Mouse (Mus musculus): ENCODE results near the gene Gck.
A peak's percentile ranks its signal among the peaks of the same experiment; 100 is the strongest.
"Not testable (repeated sequence)": the region's sequence is repeated elsewhere in the genome, so short reads cannot be mapped to it uniquely, and the experiment has no call there.

Gene Gck

DNA sequence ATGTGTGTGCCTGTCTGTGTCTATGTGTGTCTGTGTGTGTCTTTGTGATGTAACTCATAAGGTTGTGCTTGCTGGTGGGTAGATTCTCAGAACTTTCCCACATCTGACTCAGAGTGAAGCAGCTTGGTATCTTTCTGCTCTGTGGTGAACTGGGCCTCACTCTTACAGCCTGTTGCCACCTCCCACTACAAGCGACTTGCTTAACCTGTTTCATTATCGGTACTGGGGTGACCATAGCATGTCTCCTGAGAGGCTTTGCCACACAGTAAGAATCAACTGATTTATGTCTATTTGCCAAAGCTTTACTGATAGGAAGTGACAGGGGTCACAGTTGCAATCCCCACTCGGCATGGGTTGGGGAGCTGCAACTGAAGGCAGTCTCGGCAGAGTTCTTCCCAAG lies 41.2 kb downstream of the Gck start:
- DNase-seq (ENCODE audit: low spot score in 2 of 2): no peak

DNA sequence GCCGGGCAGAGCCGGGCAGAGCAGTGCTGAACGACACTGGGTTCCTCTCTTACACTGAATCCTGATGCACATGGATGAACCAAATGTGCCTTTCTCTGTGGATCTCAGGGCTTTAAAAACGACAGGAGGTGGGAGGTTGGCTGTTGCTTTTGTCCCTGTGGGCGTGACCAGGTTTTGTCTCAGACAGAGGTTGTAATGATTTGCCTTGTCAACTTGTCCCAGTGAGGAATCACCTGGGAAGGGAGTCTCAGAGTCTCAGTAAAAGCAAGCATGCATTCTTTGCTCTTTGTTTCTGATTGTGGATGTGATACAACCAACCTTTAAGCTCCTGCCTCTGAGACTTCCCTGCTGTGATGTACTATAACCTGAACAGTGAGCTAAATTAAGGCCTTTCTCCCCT lies 42.8 kb downstream of the Gck start:
- DNase-seq (ENCODE audit: low spot score in 2 of 2): no peak

DNA sequence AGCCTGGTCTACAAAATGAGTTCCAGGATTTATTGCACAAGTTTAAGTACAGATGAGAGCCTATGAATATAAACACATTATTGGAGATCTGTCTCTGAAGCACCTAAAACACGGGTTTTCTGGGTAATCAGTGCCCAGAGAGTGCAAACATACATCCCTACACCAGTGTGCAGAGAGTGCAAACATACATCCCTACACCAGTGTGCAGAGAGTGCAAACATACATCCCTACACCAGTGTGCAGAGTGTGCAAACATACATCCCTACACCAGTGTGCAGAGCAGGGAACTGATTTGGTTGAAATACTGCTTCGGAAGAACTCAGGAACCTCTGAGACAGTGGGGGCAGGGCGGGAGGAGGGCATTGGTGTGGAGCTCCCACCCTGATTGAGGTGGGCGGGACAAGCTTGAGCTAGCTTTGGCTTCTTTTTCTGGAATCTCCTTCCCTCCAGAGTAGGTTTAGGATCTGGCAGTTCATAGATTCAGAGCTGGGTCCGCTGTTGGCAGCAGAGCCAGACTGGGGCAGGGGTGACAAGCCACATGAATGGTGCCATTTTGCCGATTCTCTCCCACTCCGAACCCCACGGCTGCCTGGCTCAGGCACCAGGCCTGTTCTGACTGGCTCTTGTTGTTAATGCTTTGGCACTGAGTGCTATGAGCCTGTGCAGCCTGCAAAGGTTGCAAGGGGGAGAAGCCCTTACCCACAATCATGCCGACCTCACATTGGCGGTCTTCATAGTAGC lies 43.9 kb downstream of the Gck start:
- peak in 1 of 2 experiments; percentile 14 for DNase-seq (ENCODE audit: low spot score in 2 of 2)

DNA sequence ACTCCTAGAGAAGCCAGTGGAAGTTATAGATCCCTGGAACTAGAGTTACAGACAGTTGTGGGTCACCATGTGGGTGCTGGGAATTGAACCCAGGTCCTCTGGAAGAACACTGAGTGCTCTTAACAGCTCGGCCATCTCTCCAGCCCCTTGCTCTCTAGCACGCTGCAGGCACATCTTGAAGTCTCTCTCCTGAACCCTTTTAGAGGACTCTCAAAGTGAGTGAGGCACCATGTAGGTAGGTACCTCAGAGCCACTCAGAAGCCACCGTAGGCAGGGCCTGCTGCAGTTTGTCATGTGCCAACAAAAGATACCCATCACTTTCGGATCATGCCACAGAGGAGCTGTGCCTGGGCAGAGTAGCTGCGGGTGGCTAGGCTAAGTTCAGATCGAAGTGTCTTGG lies 45.0 kb downstream of the Gck start:
- no peak for DNase-seq (ENCODE audit: low spot score in 2 of 2)

DNA sequence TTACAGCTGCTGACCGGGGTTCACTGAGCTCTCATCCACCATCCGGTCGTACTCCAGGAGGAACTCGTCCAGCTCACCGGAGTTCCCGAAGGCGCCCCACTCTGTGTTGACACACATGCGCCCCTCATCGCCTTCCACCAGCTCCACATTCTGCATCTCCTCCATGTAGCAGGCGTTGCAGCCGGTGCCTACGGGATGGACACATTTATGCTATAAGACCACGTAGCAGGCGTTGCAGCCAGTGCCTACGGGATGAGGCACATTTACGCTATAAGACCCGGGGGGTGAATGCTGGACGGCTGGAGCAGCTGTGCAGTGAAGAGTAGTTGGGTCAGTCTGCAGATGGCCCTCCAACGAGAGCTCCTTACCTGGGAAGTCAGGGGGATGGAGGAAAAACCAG lies 45.5 kb downstream of the Gck start:
- no peak for DNase-seq (ENCODE audit: low spot score in 2 of 2)

DNA sequence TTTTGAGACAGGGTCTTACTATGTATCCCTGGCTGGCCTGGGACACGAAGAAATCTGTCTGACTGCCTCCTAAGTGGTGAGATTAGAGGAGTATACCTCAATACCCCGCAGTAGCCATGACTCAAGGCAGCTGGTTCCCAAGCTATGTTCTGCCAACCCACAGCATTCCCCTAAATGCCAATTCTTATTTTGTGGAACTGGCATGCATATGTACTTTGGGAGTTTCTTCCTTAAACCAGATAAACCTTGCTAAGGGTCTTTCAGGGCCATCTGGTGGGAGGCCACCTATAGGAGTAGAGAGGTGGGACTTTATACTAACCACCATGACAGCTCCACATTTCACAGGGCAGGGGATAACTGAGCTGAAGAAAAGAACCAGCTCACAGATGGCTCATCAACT lies 46.0 kb downstream of the Gck start:
- DNase-seq (ENCODE audit: low spot score in 2 of 2): peak; percentile 31 to 54

DNA sequence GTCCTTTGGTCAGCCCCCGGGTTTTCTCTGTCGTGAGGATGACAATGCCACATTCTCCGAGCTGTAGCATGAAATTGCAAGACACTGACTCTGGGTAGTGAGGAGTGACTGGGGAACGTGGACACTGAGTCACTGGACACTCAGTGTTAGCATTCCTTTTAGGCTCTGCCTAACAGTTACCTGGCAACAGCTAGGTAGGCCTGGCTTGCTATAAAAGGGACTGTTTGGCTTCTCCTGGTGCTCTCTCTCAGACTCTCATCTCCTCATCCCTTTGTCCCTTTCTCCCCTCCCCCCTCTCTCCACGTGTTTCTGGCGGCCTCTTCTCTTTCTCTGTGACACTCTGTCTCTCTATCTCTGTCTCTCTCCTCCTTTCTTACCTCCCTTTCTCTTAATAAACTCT lies 47.5 kb downstream of the Gck start:
- no peak for DNase-seq (ENCODE audit: low spot score in 2 of 2)

DNA sequence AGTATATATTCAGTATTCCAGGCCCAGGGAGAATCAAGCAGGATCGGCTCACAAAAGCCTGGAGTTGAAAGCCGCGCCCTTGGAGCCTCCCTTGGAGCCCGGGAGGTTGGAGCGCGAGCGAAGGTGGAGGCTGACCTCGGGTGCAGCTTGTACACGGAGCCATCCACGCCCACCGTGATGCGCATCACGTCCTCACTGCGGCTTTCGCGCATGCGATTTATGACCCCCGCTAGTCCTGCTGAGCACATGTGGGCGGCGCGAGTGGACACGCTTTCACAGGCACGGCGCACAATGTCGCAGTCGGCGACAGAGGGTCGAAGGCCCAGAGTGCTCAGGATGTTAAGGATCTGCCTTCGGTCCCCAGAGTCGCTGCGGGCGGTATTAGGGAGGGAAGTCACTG lies 47.9 kb downstream of the Gck start:
- peak; percentile 49 to 63 for DNase-seq (ENCODE audit: low spot score in 2 of 2)

DNA sequence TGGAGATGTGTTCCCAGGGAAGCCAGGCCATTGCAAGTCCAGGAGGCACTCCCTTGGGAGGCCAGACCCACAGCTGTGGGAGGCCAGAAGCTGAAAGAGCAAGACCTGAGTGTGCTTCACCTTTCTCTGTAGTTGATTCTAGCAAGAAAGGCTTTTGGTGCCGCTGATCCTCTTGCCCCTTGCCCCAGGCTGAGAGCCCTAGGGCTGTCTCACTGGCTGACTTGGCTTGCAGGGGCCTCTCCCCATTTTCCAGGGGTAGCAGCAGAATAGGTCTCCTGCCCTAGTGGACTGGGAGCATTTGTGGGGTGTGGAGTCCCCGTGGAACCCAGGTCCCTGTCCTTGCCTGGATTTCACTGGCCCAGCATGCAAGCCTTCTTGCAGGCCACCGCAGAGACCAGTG lies 48.6 kb downstream of the Gck start:
- DNase-seq (ENCODE audit: low spot score in 2 of 2): no peak

DNA sequence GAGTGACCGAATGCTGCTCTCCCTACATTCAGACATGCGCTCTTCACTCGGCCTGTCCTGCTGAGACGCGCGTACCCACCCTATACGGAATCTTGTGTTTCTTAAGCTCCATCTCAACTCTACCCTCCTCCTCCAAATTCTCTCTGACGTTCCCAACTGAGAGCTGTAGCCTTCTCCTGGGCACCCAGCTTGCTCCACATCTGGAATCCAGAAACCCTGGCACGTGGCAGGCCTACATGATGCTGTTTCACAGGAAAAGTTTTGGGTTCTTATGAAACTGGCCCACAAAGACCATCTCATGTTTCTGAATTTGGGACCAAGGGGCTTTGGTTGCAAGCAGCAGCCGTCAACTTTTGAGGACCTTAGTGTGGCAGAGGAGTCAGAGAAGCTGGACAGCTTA lies 50.6 kb downstream of the Gck start:
- no peak for DNase-seq (ENCODE audit: low spot score in 2 of 2)

DNA sequence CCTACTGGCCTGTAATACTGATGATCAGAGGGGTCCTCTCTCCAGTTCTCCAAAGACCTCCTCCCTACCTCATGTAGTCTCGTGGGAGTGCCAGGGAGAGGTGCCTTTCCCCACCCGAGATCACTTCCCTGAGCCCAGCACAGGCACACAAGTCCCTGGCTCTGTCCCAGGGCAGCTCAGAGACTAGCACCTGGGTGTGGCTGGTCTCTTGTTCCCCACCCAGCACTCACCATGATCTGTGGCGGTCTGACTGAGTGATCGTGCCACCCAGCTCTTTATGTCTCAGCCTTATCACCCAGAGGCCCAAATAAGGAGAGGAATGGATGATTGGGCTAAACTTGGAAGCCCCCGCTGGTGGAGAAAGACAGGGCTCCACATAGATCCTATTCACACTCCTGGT lies 51.4 kb downstream of the Gck start, which contains the start of gene Myl7:
TSS of gene Myl7 (minus strand) at position 252 of the 400 bp plus-strand sequence.
- no peak for DNase-seq (ENCODE audit: low spot score in 2 of 2)

DNA sequence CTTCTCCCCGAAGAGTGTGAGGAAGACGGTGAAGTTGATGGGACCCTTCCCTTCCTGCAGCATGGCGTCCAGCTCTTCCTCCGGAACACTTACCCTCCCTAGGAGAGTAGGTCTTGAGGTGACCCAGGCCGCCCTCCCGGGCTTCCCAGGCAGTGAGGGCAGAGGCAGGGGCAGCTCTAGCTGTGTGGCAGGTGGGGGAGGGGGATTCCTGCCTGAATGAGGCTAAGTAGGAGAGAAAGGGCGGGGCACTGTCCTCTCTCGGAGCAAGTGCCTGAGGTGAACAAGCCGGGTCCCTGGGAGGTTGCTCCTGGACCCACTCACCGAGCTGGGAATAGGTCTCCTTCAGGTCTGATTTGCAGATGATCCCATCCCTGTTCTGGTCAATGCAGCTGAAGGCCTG lies 52.0 kb downstream of the Gck start:
- no peak for DNase-seq (ENCODE audit: low spot score in 2 of 2)

DNA sequence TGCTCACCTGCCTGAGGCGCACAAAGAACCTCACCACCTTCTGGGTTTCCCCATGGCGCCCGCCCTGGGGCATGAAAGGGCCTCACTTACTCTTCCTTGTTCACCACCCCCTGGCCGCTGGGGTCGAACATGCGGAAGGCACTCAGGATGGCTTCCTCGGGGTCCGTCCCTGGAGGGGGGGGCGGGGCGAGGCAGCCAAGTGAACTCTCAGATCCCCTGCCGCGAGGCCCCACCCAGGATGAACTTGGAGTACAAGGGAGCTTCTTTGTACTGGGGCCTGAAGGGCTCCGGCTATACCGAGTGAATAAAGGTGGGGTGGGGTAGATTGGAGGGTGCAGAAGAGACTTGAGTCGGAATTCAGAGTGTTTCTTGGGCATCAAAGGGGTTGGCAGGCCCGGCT lies 52.7 kb downstream of the Gck start:
- no peak for DNase-seq (ENCODE audit: low spot score in 2 of 2)

DNA sequence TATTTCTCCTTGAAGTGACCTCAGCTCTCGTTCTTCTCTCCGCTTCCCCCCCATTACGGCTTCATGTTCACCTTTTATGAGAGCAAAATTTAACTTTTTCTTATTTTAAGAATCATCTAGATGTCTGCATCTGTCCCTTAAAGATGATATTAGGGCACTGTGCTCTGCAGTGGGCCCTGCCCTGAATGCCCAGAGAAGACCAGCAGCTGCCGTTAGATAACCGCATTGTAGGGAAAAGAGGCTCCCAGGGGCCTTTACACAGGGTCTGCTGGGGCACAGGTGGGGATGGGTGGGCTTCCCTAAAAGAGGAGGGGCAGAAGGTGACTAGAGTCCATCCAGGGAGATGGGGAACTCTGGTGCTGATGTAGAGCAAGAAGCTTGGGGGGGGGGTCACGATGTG lies 56.1 kb downstream of the Gck start:
- DNase-seq (ENCODE audit: low spot score in 2 of 2): no peak

DNA sequence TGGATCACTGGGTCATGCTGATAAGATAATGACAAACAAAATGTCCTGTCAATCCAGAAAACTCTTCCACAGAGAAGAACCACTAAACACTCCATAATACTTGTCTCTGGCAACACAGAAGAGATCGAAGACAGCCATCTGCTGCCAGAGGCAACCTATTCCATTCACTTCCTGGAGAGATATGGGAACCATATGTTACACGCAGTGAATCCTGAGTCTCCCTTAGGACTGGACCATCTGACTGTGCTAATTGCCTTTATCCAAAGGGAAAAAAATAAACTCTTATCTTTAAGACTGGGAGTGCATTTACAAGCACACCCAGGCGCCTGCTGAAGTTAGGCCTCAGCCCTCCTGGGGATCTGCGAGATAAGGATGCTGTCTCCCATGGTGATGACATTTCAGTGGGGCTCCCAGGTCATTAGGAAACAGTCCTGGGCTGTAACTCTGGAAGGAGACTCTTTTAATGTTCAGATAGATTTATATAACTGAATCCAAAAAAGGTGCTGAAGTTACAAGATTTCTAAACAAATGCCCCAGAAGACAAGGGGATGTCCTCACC lies 57.0 kb downstream of the Gck start:
- DNase-seq (ENCODE audit: low spot score in 2 of 2): no peak

DNA sequence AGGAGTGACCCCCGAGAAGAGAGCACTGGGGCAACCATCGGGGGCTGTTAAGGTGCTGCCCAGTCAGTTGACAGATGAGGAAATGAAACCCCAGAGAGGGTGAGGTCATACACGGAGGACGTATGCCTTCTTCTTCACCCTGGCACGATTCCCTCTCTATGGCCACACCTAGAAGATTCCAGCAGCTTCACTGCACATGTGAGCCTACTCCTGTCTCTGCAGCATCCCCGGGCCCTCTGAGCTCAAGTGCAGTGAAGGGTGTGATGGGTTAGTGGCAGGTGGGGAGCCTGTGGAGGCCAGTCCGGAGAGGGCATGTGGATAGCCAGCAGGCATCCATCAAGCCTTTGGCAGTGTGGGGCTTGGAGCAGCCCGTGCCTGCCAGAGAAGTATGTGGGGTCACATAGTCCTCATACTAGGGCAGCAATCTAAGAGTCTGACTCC lies 57.7 kb downstream of the Gck start:
- no peak for DNase-seq (ENCODE audit: low spot score in 2 of 2)

DNA sequence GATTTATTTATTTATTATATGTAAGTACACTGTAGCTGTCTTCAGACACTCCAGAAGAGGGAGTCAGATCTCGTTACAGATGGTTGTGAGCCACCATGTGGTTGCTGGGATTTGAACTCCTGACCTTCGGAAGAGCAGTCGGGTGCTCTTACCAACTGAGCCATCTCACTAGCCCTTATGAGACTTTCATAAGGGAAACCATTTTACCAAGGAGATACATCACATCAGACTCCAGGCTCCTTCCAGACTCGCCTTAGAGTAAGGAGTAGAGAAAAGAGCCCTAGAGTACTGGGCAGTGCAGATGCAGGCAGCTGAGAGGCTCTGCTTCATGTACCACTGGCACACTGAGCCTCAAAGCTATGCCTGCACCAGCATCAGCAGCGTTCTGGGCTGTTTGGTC lies 61.3 kb downstream of the Gck start:
- DNase-seq (ENCODE audit: low spot score in 2 of 2): not testable (repeated sequence)

DNA sequence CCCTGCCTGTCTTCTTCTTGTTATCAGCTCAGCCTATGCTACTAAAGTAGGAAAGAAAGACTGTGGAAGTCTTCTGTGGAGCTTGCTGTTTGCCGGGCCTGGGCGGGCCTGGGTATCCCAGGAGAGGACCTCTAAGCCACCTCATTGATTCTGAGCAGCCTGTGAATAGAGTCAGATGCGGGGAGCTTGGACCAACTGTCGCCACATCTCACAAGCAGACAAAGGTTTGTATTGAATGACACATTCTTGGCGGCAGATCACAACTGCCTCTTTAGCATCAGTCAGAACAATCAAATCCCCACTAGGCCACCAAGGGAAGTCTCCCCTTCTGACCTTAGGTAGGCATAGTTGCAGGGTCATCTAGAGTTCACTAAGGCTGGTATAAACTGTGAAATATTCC lies 62.6 kb downstream of the Gck start:
- no peak for DNase-seq (ENCODE audit: low spot score in 2 of 2)

DNA sequence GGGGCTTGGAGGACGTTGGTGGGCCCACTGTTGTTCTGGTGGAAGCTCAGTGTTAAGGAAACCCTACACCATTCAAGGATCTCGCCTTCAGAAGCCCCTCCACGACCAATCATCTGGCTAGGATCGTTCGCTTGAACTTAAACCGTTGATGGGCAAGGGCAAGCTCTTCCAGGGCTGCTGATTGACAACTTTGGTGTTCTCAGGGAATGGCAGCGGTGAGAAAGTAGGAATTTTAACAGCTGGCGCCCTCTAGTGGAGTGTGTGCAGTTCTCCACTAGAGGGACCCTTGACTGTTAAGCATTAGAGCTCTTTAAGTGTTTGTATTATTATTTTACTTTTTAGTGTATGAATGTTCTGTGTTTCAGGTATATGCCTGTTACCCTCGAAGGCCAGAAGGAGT lies 63.7 kb downstream of the Gck start:
- peak; percentile 59 to 79 for DNase-seq (ENCODE audit: low spot score in 2 of 2)

DNA sequence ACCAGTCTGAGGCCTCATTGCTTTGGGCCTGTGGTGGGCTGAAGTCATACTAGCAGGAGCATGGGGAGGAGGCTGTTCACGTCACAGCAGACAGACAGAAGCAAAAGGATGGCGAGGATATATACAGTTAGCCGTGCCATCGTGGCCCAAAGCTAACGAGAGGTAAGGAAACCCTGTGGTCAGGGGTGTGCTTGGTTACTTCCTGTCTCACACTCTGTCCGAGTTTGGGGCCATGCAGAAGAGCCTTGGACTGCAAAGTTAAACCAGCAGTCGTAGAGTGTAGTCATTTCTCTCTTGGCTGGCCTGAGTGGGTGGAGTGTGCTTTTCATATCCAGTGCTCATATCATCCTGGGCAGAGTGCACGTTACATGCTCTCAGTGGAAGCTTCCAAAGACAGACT lies 67.4 kb downstream of the Gck start:
- DNase-seq (ENCODE audit: low spot score in 2 of 2): no peak

DNA sequence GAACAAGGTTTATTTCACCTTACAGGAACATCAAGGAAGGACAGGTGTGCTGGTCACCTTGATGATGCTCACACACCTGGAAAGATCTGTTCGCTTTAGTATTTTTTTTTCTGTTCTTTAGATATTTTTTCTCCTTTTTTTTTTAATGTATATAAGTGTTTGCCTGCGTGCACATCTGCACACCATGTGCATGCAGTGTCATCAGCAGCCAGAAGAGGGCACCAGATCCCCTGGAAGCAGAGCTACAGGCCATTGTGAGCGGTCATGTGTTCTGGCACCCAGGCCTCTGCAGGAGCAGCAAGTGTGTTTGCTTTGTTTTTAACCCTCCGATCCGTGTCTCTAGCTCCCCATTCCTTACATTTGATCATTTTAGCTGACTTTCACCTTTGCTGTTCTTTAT lies 70.0 kb downstream of the Gck start:
- peak; percentile 50 to 52 for DNase-seq (ENCODE audit: low spot score in 2 of 2)

DNA sequence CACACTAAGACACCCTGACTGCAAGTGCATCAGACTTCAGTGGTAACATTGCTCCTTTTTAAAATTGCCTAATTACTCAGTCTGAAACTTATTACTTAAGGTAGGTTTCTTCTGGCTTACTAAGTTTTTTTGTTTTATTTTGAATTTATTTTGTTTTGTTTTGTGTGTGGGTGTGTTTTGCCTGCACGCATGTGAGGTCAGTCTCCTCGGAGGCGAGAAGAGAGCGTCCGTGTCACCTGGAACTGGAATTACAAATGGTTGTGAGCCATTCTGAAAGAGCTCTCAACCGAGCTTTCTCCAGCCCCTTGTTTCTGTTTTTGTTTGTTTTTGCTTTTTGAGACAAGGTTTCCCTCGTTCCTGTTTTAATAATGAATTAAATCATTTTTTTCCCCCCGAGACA lies 71.2 kb downstream of the Gck start:
- DNase-seq (ENCODE audit: low spot score in 2 of 2): no peak

DNA sequence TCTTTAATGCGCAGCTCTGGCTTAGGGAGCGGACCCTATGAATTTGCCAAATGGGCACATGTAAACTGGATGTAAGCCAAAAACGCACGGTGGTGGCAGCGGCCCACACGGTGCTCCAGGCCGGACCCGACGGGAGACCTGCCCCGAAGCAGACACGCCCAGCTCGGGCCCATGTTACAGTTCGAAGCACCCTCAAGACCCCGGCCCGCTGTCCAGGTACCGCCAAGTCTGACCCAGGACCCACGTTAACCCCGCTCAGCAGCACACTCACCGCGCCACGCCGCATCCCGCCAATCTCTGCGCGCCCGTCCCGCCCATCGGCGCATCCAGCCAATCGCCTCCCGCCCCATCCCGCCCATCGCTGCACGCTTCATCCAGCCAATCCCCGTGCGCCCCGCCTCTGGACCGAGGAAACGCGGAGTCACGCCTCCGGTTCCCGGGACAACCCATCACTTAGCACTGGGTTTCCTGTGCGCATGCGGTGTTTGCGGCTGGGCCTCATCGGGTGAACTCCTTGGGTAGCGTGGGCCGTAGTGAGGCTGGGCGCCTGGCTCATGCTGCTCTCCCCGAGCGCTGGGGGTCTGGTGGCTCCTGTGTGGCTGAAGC lies 71.9 kb downstream of the Gck start, which contains the start of gene Pold2:
TSS of gene Pold2 (minus strand) at position 372 of the 606 bp plus-strand sequence.
- peak; percentile 98 to 99 for DNase-seq (ENCODE audit: low spot score in 2 of 2)
